Mouse (Mus musculus) C2C12 (cell line): ENCODE data around the gene Clca2. TPM values are rescaled to one million over a fixed set of nuclear protein-coding genes. Genes with fewer than 3 reads are reported as not detected.

Experiments used
- H3K27me3 ChIP-seq: one replicate; pipeline ENCODE4 v1.6.1; 2011; ENCODE audit not compliant: control insufficient read depth, insufficient read depth, insufficient read length
- H3K36me3 ChIP-seq: one replicate; pipeline ENCODE4 v1.6.1; 2011; ENCODE audit not compliant: control insufficient read depth, insufficient read depth
- H3K4me3 ChIP-seq: one replicate; pipeline ENCODE4 v1.5.1; 2011; ENCODE audit warnings: mild to moderate bottlenecking, control low read depth; ENCODE audit not compliant: poor library complexity, insufficient read depth, severe bottlenecking
- H3K79me2 ChIP-seq: one replicate; pipeline ENCODE4 v1.6.1; 2011; ENCODE audit not compliant: control insufficient read depth, insufficient read depth
- H3K79me3 ChIP-seq: one replicate; pipeline ENCODE4 v1.6.1; 2011; ENCODE audit warnings: low read depth, control low read depth
- H3ac ChIP-seq: one replicate; pipeline ENCODE3; 2011; ENCODE audit warnings: low read depth; ENCODE audit not compliant: control insufficient read depth, insufficient read length
- CEBPB ChIP-seq: IDR thresholded peaks from one replicate; pipeline ENCODE4 v1.6.1; 2011; ENCODE audit warnings: low read depth, mild to moderate bottlenecking, control low read depth, moderate library complexity
- CTCF ChIP-seq: IDR thresholded peaks from one replicate; pipeline ENCODE4 v1.5.1; 2011; ENCODE audit not compliant: control insufficient read depth, insufficient read depth, insufficient read length
- FOSL1 ChIP-seq: IDR thresholded peaks from one replicate; pipeline ENCODE4 v1.8.0; 2011; ENCODE audit warnings: mild to moderate bottlenecking, low read length; ENCODE audit not compliant: poor library complexity, insufficient read depth, severe bottlenecking
- MAX ChIP-seq: IDR thresholded peaks from one replicate; pipeline ENCODE4 v1.6.1; 2011; ENCODE audit warnings: mild to moderate bottlenecking, control low read depth
- MYOD1 ChIP-seq: IDR thresholded peaks from one replicate; pipeline ENCODE4 v1.6.1; 2011; ENCODE audit warnings: low read depth; ENCODE audit not compliant: control insufficient read depth, insufficient read length
- MYOG ChIP-seq: IDR thresholded peaks from one replicate; pipeline ENCODE4 v1.6.1; 2011; ENCODE audit not compliant: control insufficient read depth, insufficient read length; ENCODE audit errors: extremely low read depth
- USF1 ChIP-seq: IDR thresholded peaks from one replicate; pipeline ENCODE4 v1.6.1; 2011; ENCODE audit warnings: low read depth, mild to moderate bottlenecking, control low read depth, moderate library complexity
- polyA plus RNA-seq: library from polyadenylated mRNA; unstranded; fragments of >200 nt; fragmentation: generic; extraction: Trizol; gene quantifications from one replicate; pipeline ENCODE4 v1.2.1, GENCODE M21; 2012; ENCODE audit warnings: missing spikeins

The Clca2 gene
- polyA plus RNA-seq, 1 experiment: 0.27 TPM

DNA sequence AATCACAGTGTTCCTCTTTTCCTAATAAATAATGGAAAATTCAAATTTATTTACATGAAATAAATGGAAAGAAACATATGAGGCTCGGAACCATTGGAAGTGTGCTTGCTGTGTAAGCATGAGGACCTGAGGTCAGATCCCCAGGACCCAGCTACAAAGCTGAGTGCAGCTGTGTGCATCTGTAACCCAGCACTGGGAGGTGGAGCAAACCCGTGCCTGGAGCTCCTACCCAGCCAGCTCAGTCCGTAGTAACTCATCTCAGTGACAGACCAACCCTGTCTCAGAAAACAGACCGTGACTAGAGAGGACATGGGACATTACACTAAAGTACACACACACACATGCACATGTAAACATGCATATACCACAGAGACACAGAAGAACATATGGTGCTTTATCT is 41.0 kb upstream of the Clca2 start:
- H3K36me3 ChIP-seq: peaks cover 8% of the 10 kb centered on the region
- no peak overlapping the region for H3ac ChIP-seq
- no peaks in the 10 kb centered on the region for H3K79me2 ChIP-seq
- no peak overlapping the region for H3K4me3 ChIP-seq
- no peaks in the 10 kb centered on the region for H3K79me3 ChIP-seq
- no peaks in the 10 kb centered on the region for H3K27me3 ChIP-seq
- TF ChIP-seq MYOD1 (no peak), MAX (no peak)

DNA sequence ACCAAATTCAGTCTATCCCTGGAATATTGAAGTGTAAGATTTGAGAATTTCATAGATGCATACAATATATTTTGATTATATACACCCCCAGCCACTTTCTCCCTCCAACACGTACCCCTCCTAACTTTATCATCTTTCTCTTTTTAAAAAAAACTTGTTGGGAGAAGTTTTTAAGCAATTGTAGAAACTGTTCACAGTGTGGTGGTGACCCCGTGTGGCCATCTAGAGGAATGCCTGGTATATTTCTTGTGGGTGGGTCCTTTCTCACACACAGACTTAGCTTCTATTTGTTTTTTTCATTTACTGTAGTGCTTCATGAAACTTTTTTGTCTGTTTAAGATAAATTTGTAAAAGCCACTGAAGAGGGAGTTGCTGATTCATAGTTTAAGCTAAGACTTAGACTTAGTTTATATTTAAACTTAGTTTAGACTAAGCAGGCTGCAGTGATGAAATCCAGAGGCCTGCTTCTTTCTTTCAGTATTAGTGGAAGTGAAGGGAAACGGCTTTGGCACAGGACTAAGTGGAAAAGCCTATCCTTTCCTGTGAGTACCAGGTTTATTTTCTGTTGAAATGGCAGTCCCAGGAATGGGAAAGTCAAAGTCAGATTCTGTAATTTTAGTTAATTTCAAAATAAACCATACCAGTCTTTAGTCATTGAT is 32.1 kb upstream of the Clca2 start:
- TF ChIP-seq CEBPB (no peak), MYOD1 (no peak), CTCF (peak; percentile 34), USF1 (no peak)
- Histone ChIP-seq H3K79me3 (no peaks in the 10 kb centered on the region), H3K4me3 (no peak overlapping the region)

DNA sequence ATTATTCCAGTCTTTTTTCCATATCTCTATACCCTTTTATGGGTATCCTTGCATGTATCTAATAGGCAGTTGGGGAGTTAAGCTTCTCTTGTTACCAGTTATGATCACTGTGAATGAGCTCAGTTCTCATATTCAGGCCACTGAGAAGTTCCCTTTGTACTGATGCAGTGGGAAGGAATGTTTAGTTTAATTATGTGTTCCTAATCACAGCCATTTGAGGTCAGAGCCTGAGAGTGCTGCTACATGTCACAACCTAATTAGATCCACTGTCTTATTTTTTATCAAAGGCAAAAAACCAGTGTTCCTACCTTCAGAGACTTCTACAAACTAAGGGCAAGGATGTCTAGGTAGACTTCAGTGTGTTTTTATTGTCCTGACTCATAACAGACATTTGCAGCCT is 30.1 kb upstream of the Clca2 start:
- H3K36me3 ChIP-seq: peaks cover 65% of the 10 kb centered on the region
- H3K79me2 ChIP-seq: no peaks in the 10 kb centered on the region
- no peak overlapping the region for H3ac ChIP-seq
- TF ChIP-seq MYOD1: no peak
- no peak for TF ChIP-seq CEBPB
- TF ChIP-seq CTCF: no peak
- no peak for TF ChIP-seq FOSL1
- no peak for TF ChIP-seq MAX
- no peak for TF ChIP-seq USF1
- TF ChIP-seq MYOG: no peak
- no peaks in the 10 kb centered on the region for H3K27me3 ChIP-seq
- no peak overlapping the region for H3K4me3 ChIP-seq
- H3K79me3 ChIP-seq: no peaks in the 10 kb centered on the region

More for the DNA sequence above, 32.1 kb upstream of the Clca2 start:
- H3ac ChIP-seq: no peak overlapping the region
- no peaks in the 10 kb centered on the region for H3K79me2 ChIP-seq
- no peaks in the 10 kb centered on the region for H3K27me3 ChIP-seq
- peaks cover 61% of the 10 kb centered on the region for H3K36me3 ChIP-seq

DNA sequence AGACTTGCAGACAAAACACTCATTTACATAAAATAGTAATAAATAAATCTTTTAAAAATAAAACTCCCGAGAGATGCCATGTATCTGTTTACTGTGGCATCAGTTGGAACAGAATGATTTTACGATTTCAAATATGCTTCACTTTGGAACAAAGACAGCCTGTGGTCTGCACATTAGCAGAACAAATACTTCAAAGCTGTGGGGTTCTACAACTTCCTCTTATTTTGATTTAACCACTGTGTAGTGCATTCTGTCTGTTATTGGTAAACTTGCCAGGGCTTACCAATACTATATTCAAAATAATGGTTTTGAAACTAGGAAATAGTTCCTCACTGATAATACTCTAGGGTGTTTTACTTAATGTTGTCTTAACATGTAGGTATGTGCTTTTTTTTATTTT is 27.4 kb upstream of the Clca2 start:
- no peak overlapping the region for H3K4me3 ChIP-seq
- H3K79me2 ChIP-seq: no peaks in the 10 kb centered on the region
- TF ChIP-seq MYOD1 (no peak), MYOG (no peak), FOSL1 (no peak), MAX (no peak), CTCF (no peak), USF1 (no peak), CEBPB (no peak)
- no peaks in the 10 kb centered on the region for H3K27me3 ChIP-seq
- H3K79me3 ChIP-seq: peaks cover 2% of the 10 kb centered on the region
- peaks cover 45% of the 10 kb centered on the region for H3K36me3 ChIP-seq
- no peak overlapping the region for H3ac ChIP-seq

DNA sequence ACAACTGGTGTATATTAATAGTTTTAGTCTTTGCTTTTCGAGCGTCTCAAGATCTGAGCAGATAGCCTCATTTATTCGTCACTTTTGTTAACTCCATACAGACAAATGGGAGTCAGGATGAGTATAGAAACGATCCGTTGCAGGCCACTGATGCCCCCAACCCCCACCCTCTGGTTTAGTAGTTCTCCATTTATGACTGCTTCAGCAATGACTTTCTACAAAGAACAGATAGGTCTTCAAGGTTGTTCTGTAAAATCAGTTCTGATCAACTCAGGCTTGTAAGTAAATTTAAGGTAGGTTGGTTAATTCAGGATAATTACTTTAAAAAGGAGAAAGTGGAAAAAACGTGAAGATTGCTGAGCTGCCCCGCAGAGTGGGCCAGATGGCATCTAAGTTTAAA is 20.2 kb upstream of the Clca2 start:
- no peaks in the 10 kb centered on the region for H3K27me3 ChIP-seq
- no peak for TF ChIP-seq MYOD1
- no peak for TF ChIP-seq MAX
- no peak for TF ChIP-seq CEBPB
- no peak for TF ChIP-seq MYOG
- no peak for TF ChIP-seq FOSL1
- TF ChIP-seq USF1: no peak
- no peak for TF ChIP-seq CTCF
- H3ac ChIP-seq: no peak overlapping the region
- peak overlapping the region; percentile 63 for H3K4me3 ChIP-seq
- H3K36me3 ChIP-seq: no peaks in the 10 kb centered on the region
- peaks cover 19% of the 10 kb centered on the region for H3K79me2 ChIP-seq
- H3K79me3 ChIP-seq: peaks cover 6% of the 10 kb centered on the region

DNA sequence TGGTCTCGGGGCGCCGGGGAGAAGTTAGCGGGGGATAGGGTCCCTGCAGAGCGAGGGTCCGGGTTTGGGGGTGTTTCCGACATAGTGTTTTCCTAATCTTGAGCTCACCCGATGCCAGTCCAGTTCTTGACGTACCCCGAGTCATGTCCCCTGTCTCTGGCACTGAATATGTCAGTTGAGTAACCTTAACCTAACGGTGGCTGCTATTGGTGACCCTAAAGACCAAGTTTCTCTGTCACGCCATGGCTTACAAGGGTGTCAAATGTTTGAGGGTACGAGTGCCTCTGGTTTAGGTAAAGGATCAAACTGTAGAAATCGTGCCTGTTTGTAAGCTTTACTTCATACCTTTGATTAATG is 19.7 kb upstream of the Clca2 start:
- H3ac ChIP-seq: peak overlapping the region; percentile 82
- H3K4me3 ChIP-seq: peak overlapping the region; percentile 63
- TF ChIP-seq CTCF: no peak
- no peak for TF ChIP-seq CEBPB
- no peak for TF ChIP-seq MYOD1
- TF ChIP-seq USF1: no peak
- no peak for TF ChIP-seq MYOG
- no peak for TF ChIP-seq MAX
- TF ChIP-seq FOSL1: no peak
- peaks cover 6% of the 10 kb centered on the region for H3K79me3 ChIP-seq
- no peaks in the 10 kb centered on the region for H3K36me3 ChIP-seq
- peaks cover 19% of the 10 kb centered on the region for H3K79me2 ChIP-seq
- H3K27me3 ChIP-seq: no peaks in the 10 kb centered on the region
